Mouse (Mus musculus) heart, embryonic 10.5 days (tissue): ENCODE data around the gene Sfn. TPM values are rescaled to one million over a fixed set of nuclear protein-coding genes. Genes with fewer than 3 reads are reported as not detected.
A peak's percentile ranks its signal among the peaks of the same experiment; 100 is the strongest.
"Not testable (repeated sequence)": the region's sequence is repeated elsewhere in the genome, so short reads cannot be mapped to it uniquely, and the experiment has no call there.

Source experiments
- DNase-seq: peaks from one replicate; pipeline ENCODE4 v3.0.0-alpha.2; 2017; ENCODE audit warnings: low spot score
- H3K27ac ChIP-seq: fragments of 300-500 bp; sonication (generic); 2 replicates; pipeline ENCODE4 v1.5.1; 2016; ENCODE audit warnings: mild to moderate bottlenecking
- H3K27me3 ChIP-seq: fragments of 300-500 bp; sonication (generic); 2 replicates; pipeline ENCODE4 v1.6.1; 2016; ENCODE audit warnings: mild to moderate bottlenecking; ENCODE audit not compliant: poor library complexity, insufficient read depth, severe bottlenecking
- H3K36me3 ChIP-seq: fragments of 300-500 bp; sonication (generic); 2 replicates; pipeline ENCODE4 v1.6.1; 2016; ENCODE audit warnings: mild to moderate bottlenecking, moderate library complexity
- H3K4me1 ChIP-seq: fragments of 300-500 bp; sonication (generic); 2 replicates; pipeline ENCODE4 v1.6.1; 2016; ENCODE audit warnings: mild to moderate bottlenecking
- H3K4me3 ChIP-seq: fragments of 300-500 bp; sonication (generic); 2 replicates; pipeline ENCODE4 v1.5.1; 2016; ENCODE audit warnings: mild to moderate bottlenecking, moderate library complexity
- H3K9me3 ChIP-seq: fragments of 300-500 bp; sonication (generic); 2 replicates; pipeline ENCODE4 v1.6.1; 2016; ENCODE audit warnings: mild to moderate bottlenecking, moderate library complexity
- WGBS: fragments of 180-500 bp; shearing (Covaris S2); methylation state at CpG from one replicate; pipeline ENCODE4 v1.1.7; 2016; 5-methylcytosine and 5-hydroxymethylcytosine counted together
- polyA plus RNA-seq: library from polyadenylated mRNA; unstranded; fragments of >200 nt; fragmentation: Nextera tagmentation; extraction: Ambion mirVana; gene quantifications from 2 replicates; pipeline ENCODE4 v1.2.1, GENCODE M21; 2016

Sfn gene
- 4.3 and 12.9 TPM in 2 replicates for polyA plus RNA-seq

DNA sequence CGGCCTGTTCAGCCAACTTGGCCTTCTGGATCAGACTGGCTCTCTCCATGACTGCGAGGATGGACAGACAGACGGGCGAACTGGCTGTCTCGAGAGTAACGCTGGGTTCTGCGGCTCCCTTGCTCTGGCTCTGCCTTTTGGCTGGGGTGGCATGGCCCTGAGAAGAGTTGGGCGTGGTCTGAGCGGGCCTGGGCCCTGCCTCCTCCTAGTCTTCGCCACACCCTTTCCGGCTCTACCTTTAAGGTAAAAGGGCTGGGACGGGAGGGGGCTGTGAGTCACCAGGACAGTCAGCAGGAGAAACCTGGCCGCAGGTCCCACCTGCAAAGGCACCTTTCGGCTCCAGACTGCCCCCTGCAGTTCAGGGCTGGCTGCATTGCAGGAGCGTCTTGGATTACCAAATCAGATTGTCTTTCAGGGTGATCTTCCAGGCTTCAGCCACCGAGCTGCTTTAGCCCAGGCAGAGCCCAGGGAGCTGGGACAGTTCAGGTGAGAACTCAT, at the start of gene Sfn:
Gene Sfn, minus strand, starts transcription at position 448 of the 498 bp plus-strand sequence.
- Histone ChIP-seq H3K9me3 (no peaks in the 10 kb centered on the region), H3K27ac (no peak within 1 kb of the TSS), H3K36me3 (peaks cover 24% of the 10 kb centered on the region), H3K4me1 (peaks cover 22% of the 10 kb centered on the region), H3K4me3 (peak within 1 kb of the TSS; percentile 45), H3K27me3 (peaks cover 58% of the 10 kb centered on the region)
- no peak for DNase-seq
- WGBS, result under 1% methylated on average over 16 of the region's 16 CpGs

DNA sequence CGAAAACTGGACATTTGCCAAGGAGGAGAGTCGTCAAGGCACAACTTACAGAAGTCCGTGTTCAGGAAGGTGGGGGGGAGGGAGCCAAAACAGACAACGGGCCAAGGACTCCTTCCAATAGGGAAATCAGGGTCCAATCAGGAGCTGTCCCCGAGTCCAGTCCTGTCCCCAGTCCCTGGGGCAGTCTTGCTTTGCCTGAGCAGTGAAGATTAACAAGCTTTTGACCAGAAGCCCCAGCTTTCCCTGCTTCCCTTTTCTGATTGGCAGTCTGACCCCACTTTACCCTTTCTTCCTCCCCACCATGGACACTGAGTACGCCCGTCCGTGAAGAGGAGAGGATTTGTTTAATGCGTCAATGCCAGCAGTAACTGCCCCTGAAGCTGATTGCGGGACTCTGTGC, 49.5 kb upstream of the Sfn start:
- WGBS, result 60% methylated on average over 10 of the region's 10 CpGs
- no peak for DNase-seq
- H3K27ac ChIP-seq, result no peak overlapping the region
- H3K4me3 ChIP-seq, result no peak overlapping the region
- H3K27me3 ChIP-seq, result no peaks in the 10 kb centered on the region
- no peaks in the 10 kb centered on the region for H3K9me3 ChIP-seq
- H3K36me3 ChIP-seq, result no peaks in the 10 kb centered on the region
- no peaks in the 10 kb centered on the region; the same call in 1 of the 2 replicates for H3K4me1 ChIP-seq

DNA sequence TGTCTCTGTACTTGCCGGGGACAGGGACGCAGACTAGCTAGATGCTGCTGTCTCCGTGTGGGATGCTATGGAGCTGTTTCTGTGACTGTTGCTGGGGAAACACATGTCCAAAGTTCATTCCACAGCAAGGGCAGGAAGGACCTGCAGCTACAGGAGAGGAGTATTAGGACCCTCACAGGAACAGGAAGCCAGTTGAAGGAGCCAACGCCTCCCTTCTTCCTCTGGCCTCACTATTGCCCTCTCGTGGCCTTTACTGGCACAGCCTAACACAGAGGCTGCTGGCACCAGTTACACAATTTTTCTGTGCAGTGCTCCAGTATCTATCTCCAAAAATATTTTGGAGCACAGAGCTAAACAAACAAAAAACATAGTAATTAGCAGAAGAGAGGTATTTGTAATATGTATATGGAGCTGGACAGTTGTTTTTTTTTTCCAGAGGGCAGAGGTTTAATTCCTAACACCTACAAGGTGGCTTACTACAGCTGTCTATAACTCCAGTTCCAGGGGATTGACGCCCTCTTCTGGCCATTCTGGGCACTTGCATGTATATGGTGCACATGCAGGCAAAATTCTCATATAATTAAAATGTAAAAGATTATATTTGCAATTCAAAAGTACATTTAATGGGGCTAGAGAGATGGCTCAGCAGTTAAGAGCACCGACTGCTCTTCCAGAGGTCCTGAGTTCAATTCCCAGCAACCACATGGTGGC, 48.2 kb upstream of the Sfn start, which contains the start of gene Zdhhc18:
Gene Zdhhc18, minus strand, starts transcription at position 166 of the 711 bp plus-strand sequence.
- no peak for DNase-seq
- Histone ChIP-seq H3K4me1 (peaks cover 3% of the 10 kb centered on the region; the same call in 1 of the 2 replicates), H3K27ac (peak within 1 kb of the TSS; percentile 72; the same call in 1 of the 2 replicates), H3K9me3 (0 out of 2 replicates have a peak, but pooled peaks cover 2% of the 10 kb centered on the region), H3K4me3 (peak within 1 kb of the TSS; percentile 45), H3K27me3 (no peaks in the 10 kb centered on the region), H3K36me3 (no peaks in the 10 kb centered on the region)
- 41% methylated on average over 7 of the region's 7 CpGs for WGBS

DNA sequence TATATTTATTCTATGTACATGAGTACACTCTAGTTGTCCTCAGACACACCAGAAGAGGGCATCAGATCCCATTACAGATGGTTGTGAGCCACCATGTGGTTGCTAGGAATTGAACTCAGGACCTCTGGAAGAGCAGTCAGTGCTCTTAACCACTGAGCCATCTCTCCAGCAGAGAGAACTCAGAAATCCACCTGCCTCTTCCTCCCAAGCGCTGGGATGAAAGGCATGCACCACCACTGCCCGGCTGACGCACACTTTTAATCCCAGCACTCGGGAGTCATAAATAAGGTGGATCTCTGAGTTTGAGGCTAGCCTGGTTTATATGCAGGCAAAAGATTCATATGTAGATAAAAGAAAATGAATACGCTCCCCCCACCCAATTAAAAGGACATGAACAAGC, 47.5 kb upstream of the Sfn start:
- Histone ChIP-seq H3K27ac (peak overlapping the region; percentile 72; the same call in 1 of the 2 replicates), H3K4me3 (peak overlapping the region; percentile 45)
- WGBS, result 88% methylated on average over 5 of the region's 5 CpGs
- not testable (repeated sequence) for H3K27me3 ChIP-seq, DNase-seq, H3K9me3 ChIP-seq, H3K36me3 ChIP-seq, H3K4me1 ChIP-seq

DNA sequence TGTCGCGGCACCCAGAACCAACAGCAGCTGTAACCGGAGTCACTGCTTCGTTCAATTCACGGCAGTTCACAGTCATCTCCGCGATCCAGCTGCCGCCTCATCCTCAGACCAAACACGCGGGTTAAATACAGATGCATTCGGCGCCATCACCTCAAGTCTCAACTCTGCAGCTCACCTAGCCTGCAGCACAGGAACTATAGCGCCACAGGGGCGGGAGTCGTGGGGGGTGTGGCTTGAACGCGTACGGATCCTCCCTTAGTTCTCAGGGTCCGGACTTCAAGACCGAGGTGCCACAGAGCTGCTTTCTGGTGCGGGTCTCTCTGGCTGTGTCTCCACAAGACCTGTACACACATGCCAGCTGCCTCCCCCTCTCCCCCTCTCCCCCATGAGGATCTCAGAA, 43.7 kb upstream of the Sfn start:
- WGBS, result 30% methylated on average over 21 of the region's 21 CpGs
- Histone ChIP-seq H3K9me3 (0 out of 2 replicates have a peak, but pooled peaks cover 4% of the 10 kb centered on the region), H3K4me1 (peaks cover 3% of the 10 kb centered on the region; the same call in 1 of the 2 replicates), H3K4me3 (peak overlapping the region; percentile 29), H3K27ac (no peak overlapping the region), H3K36me3 (no peaks in the 10 kb centered on the region), H3K27me3 (no peaks in the 10 kb centered on the region)
- no peak for DNase-seq

DNA sequence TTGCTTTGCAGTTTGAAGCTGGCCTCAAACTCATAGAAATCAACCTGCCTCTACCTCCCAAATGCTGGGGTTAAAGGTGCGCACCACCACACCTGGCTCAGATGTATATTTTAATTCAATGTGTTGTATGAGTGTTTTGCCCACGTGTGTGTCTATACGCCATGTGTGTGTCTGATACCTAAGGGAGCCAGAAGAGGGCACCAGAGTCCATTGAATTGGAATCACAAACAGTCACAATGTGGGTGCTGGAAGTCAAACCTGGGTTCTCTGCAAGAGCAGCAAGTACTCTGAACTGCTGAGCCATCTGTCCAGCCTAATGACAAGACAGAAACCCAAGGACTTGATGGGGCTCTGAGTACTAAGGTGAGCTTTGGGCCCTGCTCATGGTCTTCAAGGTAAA, 43.2 kb upstream of the Sfn start:
- 73% methylated on average over 3 of the region's 3 CpGs for WGBS
- no peak for DNase-seq
- Histone ChIP-seq H3K27ac (no peak overlapping the region), H3K4me1 (peaks cover 3% of the 10 kb centered on the region; the same call in 1 of the 2 replicates), H3K4me3 (peak overlapping the region; percentile 29; the same call in 1 of the 2 replicates), H3K36me3 (no peaks in the 10 kb centered on the region), H3K27me3 (no peaks in the 10 kb centered on the region), H3K9me3 (0 out of 2 replicates have a peak, but pooled peaks cover 4% of the 10 kb centered on the region)

DNA sequence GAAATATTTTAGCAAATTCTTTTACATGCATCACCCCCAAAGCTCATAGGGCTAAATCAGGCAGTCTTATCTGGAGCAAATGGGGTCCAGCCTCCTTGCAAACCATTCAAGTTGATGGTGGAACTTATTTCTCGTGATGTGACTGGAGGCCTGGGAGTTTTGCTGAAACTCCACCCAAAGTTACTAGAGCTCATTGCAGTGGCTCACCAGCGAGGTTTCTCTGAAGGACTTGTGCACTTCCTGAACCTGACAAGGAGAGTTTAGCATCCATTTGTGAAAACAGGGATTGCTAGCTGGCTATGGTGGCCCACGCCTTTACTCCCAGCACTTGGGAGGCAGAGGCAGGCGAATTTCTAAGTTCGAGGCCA, 32.1 kb upstream of the Sfn start:
- Histone ChIP-seq H3K9me3 (no peaks in the 10 kb centered on the region), H3K4me1 (peaks cover 31% of the 10 kb centered on the region), H3K36me3 (0 out of 2 replicates have a peak, but pooled peaks cover 4% of the 10 kb centered on the region), H3K27ac (no peak overlapping the region), H3K27me3 (no peaks in the 10 kb centered on the region), H3K4me3 (no peak overlapping the region)
- DNase-seq, result no peak
- 76% methylated on average over 5 of the region's 5 CpGs for WGBS

DNA sequence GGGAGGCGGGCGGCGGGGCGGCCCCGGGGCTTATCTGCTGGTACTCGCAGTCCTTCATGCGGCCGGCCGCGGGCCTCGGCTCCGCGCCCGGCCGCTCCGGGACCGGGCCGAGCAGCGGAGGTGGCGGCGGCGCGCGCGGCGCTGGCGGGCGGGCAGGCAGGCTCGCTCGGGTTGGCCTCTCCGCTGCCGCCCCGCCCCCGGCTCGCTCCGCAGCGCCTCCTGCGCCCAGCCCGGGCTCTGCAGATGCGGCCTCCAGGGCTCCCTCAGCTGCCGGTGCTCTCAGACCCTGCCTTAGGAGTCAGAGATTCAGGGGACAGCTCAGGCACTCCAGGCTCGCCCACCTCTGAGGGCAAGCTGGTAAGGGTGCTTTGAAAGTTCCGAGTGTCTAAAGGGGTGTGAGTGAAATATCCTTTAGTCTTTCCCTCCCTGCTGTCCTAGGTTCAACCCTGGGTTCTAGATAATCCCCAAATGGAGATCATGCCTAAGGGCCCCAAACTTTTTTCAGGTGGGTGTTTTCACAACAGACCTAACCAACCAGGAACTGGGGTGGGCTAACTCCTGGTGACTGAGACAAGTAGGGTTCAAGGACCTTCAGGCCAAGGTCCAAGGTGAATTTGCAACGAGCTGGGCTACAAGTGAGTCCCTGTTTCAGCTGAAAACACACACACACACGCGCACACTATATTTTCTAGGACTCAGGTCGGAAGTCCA, 31.5 kb upstream of the Sfn start:
- 9% methylated on average over 47 of the region's 47 CpGs for WGBS
- H3K9me3 ChIP-seq, result no peaks in the 10 kb centered on the region
- peaks cover 31% of the 10 kb centered on the region for H3K4me1 ChIP-seq
- peak; percentile 90 for DNase-seq
- H3K36me3 ChIP-seq, result 0 out of 2 replicates have a peak, but pooled peaks cover 4% of the 10 kb centered on the region
- peak overlapping the region; percentile 89 for H3K27ac ChIP-seq
- H3K27me3 ChIP-seq, result no peaks in the 10 kb centered on the region
- H3K4me3 ChIP-seq, result peak overlapping the region; percentile 83

DNA sequence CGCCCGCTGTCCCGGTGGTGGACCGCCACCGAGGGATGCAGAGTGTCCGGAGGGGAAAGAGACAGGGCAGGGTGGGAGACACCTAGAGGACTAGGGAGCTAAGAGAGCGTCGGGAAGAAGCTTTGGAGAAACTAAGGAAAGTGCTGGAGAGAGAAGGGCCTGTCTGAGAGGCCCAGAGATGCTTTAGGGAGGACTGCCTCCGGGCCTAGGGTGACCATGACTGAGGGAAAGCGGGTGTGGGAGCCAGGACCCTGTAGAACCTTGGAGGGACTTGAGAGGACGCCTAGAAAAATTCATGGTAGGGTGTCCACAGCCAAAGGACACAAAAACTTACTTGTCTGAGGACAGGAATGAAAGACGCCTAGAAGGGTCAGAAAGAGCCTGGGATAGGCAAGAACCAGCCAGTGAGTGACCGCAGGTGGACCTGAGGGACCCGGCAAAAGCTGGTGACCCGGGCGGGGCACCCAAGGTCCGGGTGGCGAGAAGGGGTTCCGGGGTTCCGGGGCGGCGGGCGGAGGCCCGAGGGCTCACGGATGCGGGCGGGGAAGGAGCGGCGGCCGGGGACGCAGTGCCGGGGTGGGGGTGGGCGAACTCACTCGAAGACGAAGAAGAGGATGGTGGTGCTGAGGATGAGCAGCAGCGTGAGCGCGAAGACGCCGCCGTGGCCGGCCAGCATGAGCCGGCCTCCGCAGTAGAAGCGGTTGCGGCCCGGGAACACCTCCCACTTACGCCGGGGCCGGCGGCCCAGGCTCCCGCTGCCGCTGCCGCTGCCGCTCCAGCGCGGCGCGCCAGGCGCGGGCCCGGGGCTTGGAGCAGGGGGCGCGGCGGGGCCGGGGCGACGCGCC, 30.7 kb upstream of the Sfn start:
- WGBS, result 3% methylated on average over 64 of the region's 69 CpGs
- Histone ChIP-seq H3K4me1 (peaks cover 31% of the 10 kb centered on the region), H3K9me3 (no peaks in the 10 kb centered on the region), H3K36me3 (0 out of 2 replicates have a peak, but pooled peaks cover 4% of the 10 kb centered on the region), H3K27me3 (no peaks in the 10 kb centered on the region), H3K27ac (peak overlapping the region; percentile 89), H3K4me3 (peak overlapping the region; percentile 83)
- DNase-seq, result no peak

DNA sequence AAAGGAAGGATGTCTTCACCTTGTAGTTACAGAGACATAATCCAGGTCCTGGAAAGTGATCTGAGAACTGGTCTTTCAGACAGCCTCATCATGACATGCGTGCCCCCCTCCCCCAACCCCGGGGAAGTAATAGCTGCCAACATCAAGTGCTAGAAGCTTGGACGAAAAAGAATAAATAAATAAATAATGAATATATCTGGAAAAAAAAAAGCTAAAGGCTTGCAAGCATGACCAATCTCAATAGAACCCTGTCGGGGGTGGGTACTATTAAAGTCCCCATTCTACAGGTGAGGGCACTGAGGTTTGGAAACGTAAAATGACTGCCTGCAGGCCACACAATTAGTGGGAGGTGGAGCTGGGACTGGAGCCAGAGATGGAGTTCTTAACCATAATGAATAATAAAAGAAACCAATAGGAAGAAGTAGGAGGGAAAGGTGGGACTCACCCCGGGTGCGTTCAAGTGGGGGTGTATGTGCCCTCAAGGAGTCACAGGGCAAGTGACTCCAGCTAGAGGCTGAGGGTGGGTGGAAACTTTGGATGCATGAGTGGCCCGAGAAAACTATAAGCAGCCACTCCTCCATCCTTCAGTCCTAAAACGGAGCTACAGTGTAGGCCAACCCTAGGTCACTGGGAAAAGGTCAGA, 29.9 kb upstream of the Sfn start:
- DNase-seq, result no peak
- H3K4me1 ChIP-seq, result peaks cover 33% of the 10 kb centered on the region

DNA sequence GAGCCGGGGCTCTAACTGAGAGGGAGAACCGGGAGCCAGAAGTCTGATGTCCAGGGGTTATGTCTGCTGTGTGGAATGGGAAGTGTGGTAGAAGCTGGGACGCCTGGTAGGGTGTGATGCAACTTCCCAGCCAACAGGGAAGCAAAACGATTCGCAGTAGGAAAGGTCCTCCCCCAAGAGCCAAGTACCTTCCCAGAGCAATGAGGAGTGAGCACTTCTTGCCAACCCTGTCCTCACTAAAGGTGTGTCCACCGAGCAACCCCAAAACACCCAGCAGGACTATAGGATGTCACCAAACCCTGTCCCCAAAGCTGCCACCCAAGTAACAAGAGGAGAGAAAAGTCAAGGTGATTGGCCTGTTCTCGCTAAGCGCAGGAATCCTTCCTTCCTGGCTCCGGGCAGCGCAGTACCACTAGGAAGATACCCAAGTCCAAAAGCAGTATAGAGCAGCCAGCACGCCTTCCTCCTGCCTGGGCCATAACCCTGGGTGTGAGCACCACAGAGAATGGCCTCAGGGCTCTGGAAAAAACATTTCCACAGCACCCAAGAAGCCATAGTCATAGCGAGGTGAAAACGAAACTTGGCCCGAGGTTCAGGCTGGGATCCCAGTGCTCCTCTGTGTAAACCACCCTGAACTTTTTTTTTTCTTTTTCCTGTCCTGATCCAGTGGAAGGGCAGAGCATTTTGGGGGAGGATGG, 29.3 kb upstream of the Sfn start:
- Histone ChIP-seq H3K27me3 (no peaks in the 10 kb centered on the region), H3K9me3 (no peaks in the 10 kb centered on the region), H3K4me3 (no peak overlapping the region), H3K36me3 (peaks cover 13% of the 10 kb centered on the region), H3K27ac (no peak overlapping the region), H3K4me1 (peaks cover 35% of the 10 kb centered on the region)
- WGBS, result 78% methylated on average over 14 of the region's 14 CpGs
- no peak for DNase-seq

More for the DNA sequence above, 29.9 kb upstream of the Sfn start:
- peaks cover 7% of the 10 kb centered on the region for H3K36me3 ChIP-seq
- H3K4me3 ChIP-seq, result peak overlapping the region; percentile 83
- H3K27ac ChIP-seq, result peak overlapping the region; percentile 89; the same call in 1 of the 2 replicates
- WGBS, result 52% methylated on average over 9 of the region's 9 CpGs
- no peaks in the 10 kb centered on the region for H3K9me3 ChIP-seq
- H3K27me3 ChIP-seq, result no peaks in the 10 kb centered on the region
